Comparison of ENCODE assay signal across 17 mouse cellular contexts in the genomic region with DNA sequence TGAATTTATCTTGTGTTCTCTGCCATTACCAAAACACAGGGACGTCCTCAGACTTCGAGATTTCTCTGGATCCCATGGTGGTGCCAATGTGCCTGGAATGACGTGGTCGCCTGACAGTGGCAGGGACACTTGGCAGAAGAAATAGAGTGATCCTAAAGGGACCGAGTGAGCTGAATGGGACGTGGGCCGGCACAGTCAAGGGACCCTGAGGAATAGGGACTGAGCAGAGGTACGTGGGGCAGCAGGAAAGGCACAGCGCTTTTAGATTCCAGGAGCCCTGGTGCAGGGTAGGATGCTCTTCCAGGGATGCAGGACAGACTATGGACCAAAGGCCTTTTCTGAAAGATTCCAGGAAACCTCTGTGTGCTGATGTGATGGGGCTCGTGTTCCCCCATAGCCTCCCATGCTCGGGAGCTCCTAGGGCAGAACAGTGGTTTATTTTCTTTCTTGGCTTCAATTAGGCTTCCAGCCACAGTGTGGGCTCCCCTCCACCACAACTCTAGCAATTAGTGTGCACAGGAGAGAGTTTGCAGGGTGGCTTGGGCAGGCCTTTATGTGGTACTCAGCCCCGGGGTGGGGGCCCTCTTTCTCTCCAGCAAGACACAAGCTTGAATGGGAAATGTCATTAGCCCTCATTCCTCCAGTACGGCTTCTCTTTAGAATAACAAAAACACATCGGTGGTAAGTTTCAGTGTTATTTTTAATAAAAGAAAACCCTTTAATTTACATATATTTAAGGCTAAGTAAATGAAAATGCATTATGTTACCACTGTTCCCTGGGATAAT.
DNase-seq lines count a peak whose midpoint lies in the region; ATAC-seq and TF ChIP-seq lines count a peak whose summit lies in the region.
"Had no signal": no experiment of that assay in that cellular context is flagged by ENCODE, and none has a peak within 500 bp of the region (broad histone marks: within the 10 kb centered on the region; RNA-seq: fewer than 3 reads in every experiment).

No protein-coding gene starts in this region.

- no peaks in the 10 kb centered on the region for H3K36me3 ChIP-seq in midbrain, embryonic 10.5 days
- no peaks in the 10 kb centered on the region for H3K36me3 ChIP-seq in midbrain, embryonic 14.5 days (ENCODE audit: control insufficient read depth, insufficient read depth, low read length)
- no peaks in the 10 kb centered on the region for H3K36me3 ChIP-seq in forebrain, embryonic 11.5 days (ENCODE audit: control insufficient read depth, insufficient read depth, low read length)
- H3K36me3 ChIP-seq in forebrain, postnatal 0 days (ENCODE audit: insufficient read depth) = no peaks in the 10 kb centered on the region
- H3K36me3 ChIP-seq in midbrain, embryonic 16.5 days (ENCODE audit: control insufficient read depth, insufficient read depth, low read length) = no peaks in the 10 kb centered on the region
- H3K36me3 ChIP-seq: G1E; kidney, embryonic 15.5 days had no signal

- no peak for DNase-seq in midbrain, embryonic 10.5 days (ENCODE audit: low spot score)
- DNase-seq in midbrain, embryonic 14.5 days = no peak
- peak; percentile 85 for DNase-seq in forebrain, embryonic 11.5 days (ENCODE audit: low spot score)
- DNase-seq in forebrain, postnatal 0 days = peak; percentile 43
- DNase-seq in cerebellum, adult 11 months = no peak
- DNase-seq in embryo, embryonic 10 days (ENCODE audit: low spot score) = no peak
- DNase-seq: adrenal gland, adult 2 months; cerebellum, adult 9-11 months; heart, adult 2 months; left cerebral cortex, postnatal 4 days; right cerebral cortex, postnatal 25 days had no signal

- no peak overlapping the region for H3K4me2 ChIP-seq in midbrain, embryonic 14.5 days (ENCODE audit: low read length)
- H3K4me2 ChIP-seq in forebrain, embryonic 11.5 days (ENCODE audit: low read depth, low read length, severe bottlenecking) = no peak overlapping the region
- no peak overlapping the region for H3K4me2 ChIP-seq in forebrain, postnatal 0 days (ENCODE audit: low read depth)
- H3K4me2 ChIP-seq in midbrain, embryonic 16.5 days (ENCODE audit: low read length) = no peak overlapping the region
- H3K4me2 ChIP-seq: kidney, embryonic 15.5 days; liver, embryonic 11.5 days had no signal

- no peak overlapping the region for H3K9ac ChIP-seq in midbrain, embryonic 14.5 days (replicated peaks; ENCODE audit: low read length)
- peak overlapping the region; percentile 29; the same call in 1 of the 2 replicates for H3K9ac ChIP-seq in forebrain, embryonic 11.5 days (ENCODE audit: low read length)
- no peak overlapping the region for H3K9ac ChIP-seq in forebrain, postnatal 0 days
- H3K9ac ChIP-seq in midbrain, embryonic 16.5 days (ENCODE audit: low read depth, low read length) = no peak overlapping the region
- H3K9ac ChIP-seq: kidney, embryonic 15.5 days had no signal

- ATAC-seq in midbrain, embryonic 14.5 days (ENCODE audit: low FRiP score, low TSS enrichment) = no peak
- peak; percentile 96 for ATAC-seq in forebrain, embryonic 11.5 days (replicated peaks; ENCODE audit: low FRiP score)
- ATAC-seq in forebrain, postnatal 0 days = peak; percentile 81
- peak; percentile 64; the same call in 1 of the 2 replicates for ATAC-seq in midbrain, embryonic 16.5 days

- peaks cover 84% of the 10 kb centered on the region for H3K27me3 ChIP-seq in midbrain, embryonic 10.5 days (ENCODE audit: low read depth, poor library complexity, severe bottlenecking)
- peaks cover 32% of the 10 kb centered on the region for H3K27me3 ChIP-seq in midbrain, embryonic 14.5 days (ENCODE audit: control insufficient read depth, insufficient read depth, low read length)
- H3K27me3 ChIP-seq in forebrain, embryonic 11.5 days (ENCODE audit: control insufficient read depth, insufficient read depth, low read length) = peaks cover 28% of the 10 kb centered on the region
- H3K27me3 ChIP-seq in forebrain, postnatal 0 days (ENCODE audit: insufficient read depth, low read length) = peaks cover 12% of the 10 kb centered on the region
- H3K27me3 ChIP-seq in midbrain, embryonic 16.5 days (ENCODE audit: control insufficient read depth, insufficient read depth, low read depth, low read length) = peaks cover 10% of the 10 kb centered on the region

- no peak overlapping the region for H3K4me3 ChIP-seq in midbrain, embryonic 10.5 days
- H3K4me3 ChIP-seq in midbrain, embryonic 14.5 days (replicated peaks; ENCODE audit: low read depth, low read length) = no peak overlapping the region
- H3K4me3 ChIP-seq in forebrain, embryonic 11.5 days (ENCODE audit: low read depth, low read length) = no peak overlapping the region
- H3K4me3 ChIP-seq in forebrain, postnatal 0 days (ENCODE audit: low read depth, low read length) = no peak overlapping the region
- no peak overlapping the region for H3K4me3 ChIP-seq in midbrain, embryonic 16.5 days (ENCODE audit: low read depth, low read length)
- H3K4me3 ChIP-seq: erythroblast, embryonic 14.5 days; heart, adult 2 months; kidney, embryonic 15.5 days; myocyte had no signal

- H3K9me3 ChIP-seq in midbrain, embryonic 10.5 days (replicated peaks) = no peaks in the 10 kb centered on the region
- H3K9me3 ChIP-seq in midbrain, embryonic 14.5 days (ENCODE audit: control insufficient read depth, low read length) = no peaks in the 10 kb centered on the region
- H3K9me3 ChIP-seq in forebrain, embryonic 11.5 days (ENCODE audit: control insufficient read depth, low read length) = no peaks in the 10 kb centered on the region
- H3K9me3 ChIP-seq in forebrain, postnatal 0 days (ENCODE audit: low read length) = no peaks in the 10 kb centered on the region
- no peaks in the 10 kb centered on the region for H3K9me3 ChIP-seq in midbrain, embryonic 16.5 days (replicated peaks; ENCODE audit: control insufficient read depth, low read length, poor library complexity, severe bottlenecking)
- H3K9me3 ChIP-seq: G1E; kidney, embryonic 15.5 days had no signal

- no peak for TF ChIP-seq CTCF in forebrain, postnatal 0 days (IDR thresholded peaks at IDR 0.05; ENCODE audit: low read depth)

- peaks cover 41% of the 10 kb centered on the region for H3K4me1 ChIP-seq in midbrain, embryonic 10.5 days
- H3K4me1 ChIP-seq in midbrain, embryonic 14.5 days (ENCODE audit: control insufficient read depth, insufficient read depth, low read length) = peaks cover 19% of the 10 kb centered on the region
- peaks cover 18% of the 10 kb centered on the region; the same call in 1 of the 2 replicates for H3K4me1 ChIP-seq in forebrain, embryonic 11.5 days (replicated peaks; ENCODE audit: control insufficient read depth, insufficient read depth, low read length)
- peaks cover 5% of the 10 kb centered on the region; the same call in 1 of the 2 replicates for H3K4me1 ChIP-seq in forebrain, postnatal 0 days (ENCODE audit: insufficient read depth)
- H3K4me1 ChIP-seq in midbrain, embryonic 16.5 days (ENCODE audit: control insufficient read depth, insufficient read depth, low read length) = peaks cover 2% of the 10 kb centered on the region; the same call in 1 of the 2 replicates

- WGBS in midbrain, embryonic 10.5 days = 64% methylated on average over 14 of the region's 14 CpGs
- WGBS in midbrain, embryonic 14.5 days = 54% methylated on average over 14 of the region's 14 CpGs
- 43% methylated on average over 14 of the region's 14 CpGs for WGBS in forebrain, embryonic 11.5 days
- 23% methylated on average over 14 of the region's 14 CpGs for WGBS in forebrain, postnatal 0 days
- WGBS in midbrain, embryonic 16.5 days = 53% methylated on average over 14 of the region's 14 CpGs

- H3K27ac ChIP-seq in midbrain, embryonic 10.5 days (replicated peaks) = peak overlapping the region; percentile 23; the same call in 1 of the 2 replicates
- no peak overlapping the region for H3K27ac ChIP-seq in midbrain, embryonic 14.5 days (replicated peaks; ENCODE audit: low read depth, low read length)
- peak overlapping the region; percentile 84 for H3K27ac ChIP-seq in forebrain, embryonic 11.5 days (ENCODE audit: low read depth, low read length)
- peak overlapping the region; percentile 40 for H3K27ac ChIP-seq in forebrain, postnatal 0 days (ENCODE audit: low read depth, low read length)
- no peak overlapping the region for H3K27ac ChIP-seq in midbrain, embryonic 16.5 days (ENCODE audit: low read length)
- H3K27ac ChIP-seq: heart, adult 2 months; kidney, embryonic 15.5 days had no signal

Comparison
In these comparisons a context has a peak if more than half of its experiments do, and no peak if none do; other contexts are left out.
1. H3K27ac ChIP-seq: peak in midbrain, embryonic 10.5 days (single experiment), forebrain, embryonic 11.5 days (single experiment) and forebrain, postnatal 0 days (single experiment); none in midbrain, embryonic 14.5 days (single experiment) and midbrain, embryonic 16.5 days (single experiment).
2. DNase-seq: peak in forebrain, embryonic 11.5 days (single experiment) and forebrain, postnatal 0 days (single experiment); none in midbrain, embryonic 10.5 days (single experiment), midbrain, embryonic 14.5 days (single experiment), cerebellum, adult 11 months (single experiment) and embryo, embryonic 10 days (single experiment).